Mouse (Mus musculus): Measurements from ENCODE around the gene Gm11487. TPM values are rescaled to one million over a fixed set of nuclear protein-coding genes. Genes with fewer than 3 reads are reported as not detected.

Gene Gm11487
- not detected for polyA plus RNA-seq (2017; shearing (Covaris generic))

GRCm38 (mm10) chr4:73404972-73405371, at the start of gene Gm11487:
Gene Gm11487, minus strand, starts transcription at chr4:73405072.

Other genes starting within 250 kb of the Gm11487 start
- not detected for gene Gm11238, start 202.8 kb upstream of the Gm11487 start, polyA plus RNA-seq (2017; shearing (Covaris generic))
- gene Gm11237, start 217.9 kb upstream of the Gm11487 start, polyA plus RNA-seq (2017; shearing (Covaris generic)) = not detected
- gene Gm11236, start 233.0 kb upstream of the Gm11487 start, polyA plus RNA-seq (2017; shearing (Covaris generic)) = not detected